Mouse (Mus musculus): ENCODE measurements around the gene Unc5c.

DNA sequence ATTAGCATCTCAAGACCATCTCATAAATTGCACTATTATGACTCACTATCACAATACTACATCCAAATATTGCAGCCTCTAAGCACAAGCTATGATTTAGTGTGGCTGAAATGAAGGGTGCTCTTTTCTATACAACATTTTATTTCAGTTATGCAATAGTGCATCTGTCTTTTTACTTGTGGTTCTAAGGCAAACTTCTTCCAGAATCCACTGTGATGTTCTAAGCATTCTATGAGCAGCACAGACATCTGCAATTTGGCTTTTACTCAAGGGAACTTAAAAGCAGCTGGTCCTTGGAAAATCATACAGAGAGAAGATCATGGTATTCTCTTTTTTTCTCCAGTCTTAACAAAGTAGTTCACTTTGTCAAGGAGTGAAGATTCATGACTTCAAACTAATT, 270.3 kb downstream of the Unc5c start:
- TF ChIP-seq CTCF (IDR thresholded peaks at IDR 0.05; ENCODE audit: low read depth, low read length) (no peak), POLR2A (IDR thresholded peaks at IDR 0.05; ENCODE audit: borderline replicate concordance, low read depth, low read length) (no peak)

Measured in bone marrow macrophage, adult 2 months (primary cell).